Mouse (Mus musculus) adrenal gland, postnatal 25 days (tissue): ENCODE data around the gene Il21r. TPM values are rescaled to one million over a fixed set of nuclear protein-coding genes. Genes with fewer than 3 reads are reported as not detected.

Experiments used
- DNase-seq: peaks from one replicate; pipeline ENCODE4 v3.0.0; 2021; ENCODE audit warnings: mixed read lengths
- total RNA-seq: library from RNA; stranded (reverse); gene quantifications from 2 replicates; pipeline ENCODE4 v1.2.3, GENCODE M21; 2021

Il21r gene
- total RNA-seq, 1 experiment from 2014 or later: 0.43 TPM

- DNase-seq: no peak
These were observed 2.0 kb upstream of the Il21r start for GRCm38 (mm10) chr7:125601280-125601670.

GRCm38 (mm10) chr7:125601821-125602448, 1.3 kb upstream of the Il21r start:
- DNase-seq: no peak

GRCm38 (mm10) chr7:125604362-125605319, 1.4 kb downstream of the Il21r start:
- no peak for DNase-seq

- no peak for DNase-seq
These were observed 2.5 kb downstream of the Il21r start for GRCm38 (mm10) chr7:125605725-125606139.

- no peak for DNase-seq
These were observed 3.3 kb downstream of the Il21r start for GRCm38 (mm10) chr7:125606265-125607164.

GRCm38 (mm10) chr7:125607384-125608182, 4.4 kb downstream of the Il21r start:
- DNase-seq: no peak

- no peak for DNase-seq
These were observed 5.0 kb downstream of the Il21r start for GRCm38 (mm10) chr7:125608183-125608688.

GRCm38 (mm10) chr7:125613579-125613978, 10.3 kb downstream of the Il21r start:
- no peak for DNase-seq

GRCm38 (mm10) chr7:125615453-125615852, 12.2 kb downstream of the Il21r start:
- DNase-seq: no peak

GRCm38 (mm10) chr7:125618016-125618415, 14.8 kb downstream of the Il21r start:
- no peak for DNase-seq

GRCm38 (mm10) chr7:125620077-125620476, 16.8 kb downstream of the Il21r start:
- no peak for DNase-seq

- DNase-seq: no peak
These were observed 19.8 kb downstream of the Il21r start for GRCm38 (mm10) chr7:125622741-125623685.

GRCm38 (mm10) chr7:125625219-125625618, 22.0 kb downstream of the Il21r start:
- no peak for DNase-seq

GRCm38 (mm10) chr7:125625829-125626228, 22.6 kb downstream of the Il21r start:
- no peak for DNase-seq

- DNase-seq: no peak
These were observed 27.1 kb downstream of the Il21r start for GRCm38 (mm10) chr7:125630317-125630716.

- no peak for DNase-seq
These were observed 27.8 kb downstream of the Il21r start for GRCm38 (mm10) chr7:125630989-125631388.

- no peak for DNase-seq
These were observed 34.3 kb downstream of the Il21r start for GRCm38 (mm10) chr7:125637220-125638140.

GRCm38 (mm10) chr7:125638376-125638775, 35.1 kb downstream of the Il21r start:
- no peak for DNase-seq

GRCm38 (mm10) chr7:125638870-125639386, 35.7 kb downstream of the Il21r start:
- peak; percentile 73 for DNase-seq
